Mouse (Mus musculus) urinary bladder, postnatal 4 days (tissue): ENCODE results near the gene Ccdc167.
A peak's percentile ranks its signal among the peaks of the same experiment; 100 is the strongest.

ENCODE experiments used
- DNase-seq, 2 experiments: peaks; one replicate each; pipeline ENCODE4 v3.0.0; 2021 to 2022; ENCODE audit warnings: low spot score in 2 of 2

Ccdc167 gene

GRCm38 (mm10) chr17:29716732-29717445 is at the start of gene Ccdc167:
TSS of gene Ccdc167 (minus strand) at chr17:29717044.
- peak; percentile 95 to 96 for DNase-seq

- DNase-seq, result no peak
Observed at GRCm38 (mm10) chr17:29765380-29765779, 48.5 kb upstream of the Ccdc167 start.

GRCm38 (mm10) chr17:29762551-29762950 is 45.7 kb upstream of the Ccdc167 start:
- DNase-seq, result no peak

- no peak for DNase-seq
Observed at GRCm38 (mm10) chr17:29761938-29762337, 45.1 kb upstream of the Ccdc167 start.

GRCm38 (mm10) chr17:29760404-29761375 is 43.8 kb upstream of the Ccdc167 start:
- no peak for DNase-seq

GRCm38 (mm10) chr17:29759963-29760362 is 43.1 kb upstream of the Ccdc167 start:
- no peak for DNase-seq

- DNase-seq, result no peak
Observed at GRCm38 (mm10) chr17:29756381-29756780, 39.5 kb upstream of the Ccdc167 start.

GRCm38 (mm10) chr17:29754510-29754909 is 37.7 kb upstream of the Ccdc167 start:
- no peak for DNase-seq

- DNase-seq, result no peak
Observed at GRCm38 (mm10) chr17:29747466-29747865, 30.6 kb upstream of the Ccdc167 start.

GRCm38 (mm10) chr17:29737849-29738804 is 21.3 kb upstream of the Ccdc167 start:
- peak in 1 of 2 experiments; percentile 38 for DNase-seq

- no peak for DNase-seq
Observed at GRCm38 (mm10) chr17:29736448-29737014, 19.7 kb upstream of the Ccdc167 start.

GRCm38 (mm10) chr17:29732522-29732921 is 15.7 kb upstream of the Ccdc167 start:
- no peak for DNase-seq

GRCm38 (mm10) chr17:29731953-29732325 is 15.1 kb upstream of the Ccdc167 start:
- no peak for DNase-seq

- DNase-seq, result peak in 1 of 2 experiments; percentile 62
Observed at GRCm38 (mm10) chr17:29731266-29731952, 14.6 kb upstream of the Ccdc167 start.

- no peak for DNase-seq
Observed at GRCm38 (mm10) chr17:29730510-29731265, 13.8 kb upstream of the Ccdc167 start.

- DNase-seq, result no peak
Observed at GRCm38 (mm10) chr17:29728082-29728481, 11.2 kb upstream of the Ccdc167 start.

- DNase-seq, result no peak
Observed at GRCm38 (mm10) chr17:29725027-29725620, 8.3 kb upstream of the Ccdc167 start.

GRCm38 (mm10) chr17:29724610-29725009 is 7.8 kb upstream of the Ccdc167 start:
- DNase-seq, result no peak

GRCm38 (mm10) chr17:29720755-29721365 is 4.0 kb upstream of the Ccdc167 start:
- DNase-seq, result no peak
